Mouse (Mus musculus) forebrain, embryonic 16.5 days (tissue): ENCODE measurements at regions not wholly inside any gene's neighbourhood (a gene's known extent, or its start where the extent isn't known, plus 50 kb on each side); places are given as distances from the start of the nearest gene placed in this dataset.

Experiments used
- ATAC-seq: fragments of 200-750 bp; cut with Nextera tagmentation; 2 replicates; pipeline ENCODE4 v1.8.0; 2017; ENCODE audit warnings: mild to moderate bottlenecking, moderate library complexity
- H3K27ac ChIP-seq: fragments of 300-500 bp; sonication (generic); 2 replicates; pipeline ENCODE4 v1.5.1; 2014; ENCODE audit warnings: low read length, control low read depth
- H3K27me3 ChIP-seq: fragments of 300-500 bp; sonication (generic); replicated peaks from 2 replicates; pipeline ENCODE4 v1.6.1; 2014; ENCODE audit warnings: low read length; ENCODE audit not compliant: control insufficient read depth, insufficient read depth
- H3K36me3 ChIP-seq: fragments of 300-500 bp; sonication (generic); 2 replicates; pipeline ENCODE4 v1.6.1; 2014; ENCODE audit not compliant: control insufficient read depth, insufficient read depth
- H3K4me1 ChIP-seq: fragments of 300-500 bp; sonication (generic); replicated peaks from 2 replicates; pipeline ENCODE4 v1.6.1; 2014; ENCODE audit warnings: low read length; ENCODE audit not compliant: control insufficient read depth, insufficient read depth
- H3K4me2 ChIP-seq: fragments of 300-500 bp; sonication (generic); 2 replicates; pipeline ENCODE4 v1.6.1; 2014; ENCODE audit warnings: mild to moderate bottlenecking, low read length, control low read depth
- H3K4me3 ChIP-seq: fragments of 300-500 bp; sonication (generic); replicated peaks from 2 replicates; pipeline ENCODE4 v1.5.1; 2014; ENCODE audit warnings: mild to moderate bottlenecking, low read length, control low read depth
- H3K9ac ChIP-seq: fragments of 300-500 bp; sonication (generic); replicated peaks from 2 replicates; pipeline ENCODE4 v1.6.1; 2014; ENCODE audit warnings: low read depth, low read length, control low read depth
- H3K9me3 ChIP-seq: fragments of 300-500 bp; sonication (generic); 2 replicates; pipeline ENCODE4 v1.6.1; 2016; ENCODE audit warnings: low read length; ENCODE audit not compliant: control insufficient read depth
- WGBS: fragments of 180-500 bp; shearing (Covaris S2); extraction: QIAGEN DNeasy Blood & Tissue Kit; methylation state at CpG from one replicate; pipeline ENCODE4 v1.1.7; 2014; 5-methylcytosine and 5-hydroxymethylcytosine counted together

- WGBS, result 86% methylated on average over 8 of the region's 8 CpGs
Observed at GRCm38 (mm10) chr13:97418681-97419080, 177.8 kb downstream of the Enc1 start.

GRCm38 (mm10) chr13:97418081-97418480, 177.2 kb downstream of the Enc1 start:
- H3K4me1 ChIP-seq, result peaks cover 8% of the 10 kb centered on the region
- WGBS, result 83% methylated on average over 6 of the region's 6 CpGs
- H3K4me2 ChIP-seq, result no peak overlapping the region
- H3K27me3 ChIP-seq, result no peaks in the 10 kb centered on the region
- no peak overlapping the region for H3K9ac ChIP-seq
- no peak overlapping the region for H3K27ac ChIP-seq
- ATAC-seq, result no peak
- no peaks in the 10 kb centered on the region for H3K36me3 ChIP-seq
- no peaks in the 10 kb centered on the region for H3K9me3 ChIP-seq
- no peak overlapping the region for H3K4me3 ChIP-seq

More at GRCm38 (mm10) chr13:97418681-97419080, 177.8 kb downstream of the Enc1 start:
- Histone ChIP-seq H3K9ac (no peak overlapping the region), H3K27ac (no peak overlapping the region), H3K36me3 (no peaks in the 10 kb centered on the region), H3K27me3 (no peaks in the 10 kb centered on the region), H3K4me1 (peaks cover 13% of the 10 kb centered on the region), H3K9me3 (no peaks in the 10 kb centered on the region), H3K4me2 (no peak overlapping the region), H3K4me3 (no peak overlapping the region)
- ATAC-seq, result no peak

GRCm38 (mm10) chr13:97415927-97416709, 175.2 kb downstream of the Enc1 start:
- no peaks in the 10 kb centered on the region for H3K36me3 ChIP-seq
- no peak overlapping the region for H3K4me3 ChIP-seq
- H3K27ac ChIP-seq, result no peak overlapping the region
- H3K4me1 ChIP-seq, result peaks cover 4% of the 10 kb centered on the region
- H3K4me2 ChIP-seq, result no peak overlapping the region
- ATAC-seq, result 0 out of 2 replicates have a peak, but pooled peaks have one; percentile 15
- no peak overlapping the region for H3K9ac ChIP-seq
- WGBS, result 53% methylated on average over 10 of the region's 10 CpGs
- no peaks in the 10 kb centered on the region for H3K9me3 ChIP-seq
- no peaks in the 10 kb centered on the region for H3K27me3 ChIP-seq

GRCm38 (mm10) chr13:97415381-97415780, 174.5 kb downstream of the Enc1 start:
- H3K27ac ChIP-seq, result no peak overlapping the region
- H3K4me1 ChIP-seq, result peaks cover 11% of the 10 kb centered on the region
- H3K4me2 ChIP-seq, result no peak overlapping the region
- H3K36me3 ChIP-seq, result no peaks in the 10 kb centered on the region
- ATAC-seq, result no peak
- H3K9ac ChIP-seq, result no peak overlapping the region
- no peaks in the 10 kb centered on the region for H3K9me3 ChIP-seq
- no peak overlapping the region for H3K4me3 ChIP-seq
- WGBS, result 56% methylated on average over 2 of the region's 2 CpGs
- H3K27me3 ChIP-seq, result no peaks in the 10 kb centered on the region

- Histone ChIP-seq H3K36me3 (no peaks in the 10 kb centered on the region), H3K9me3 (no peaks in the 10 kb centered on the region), H3K27me3 (no peaks in the 10 kb centered on the region), H3K4me2 (no peak overlapping the region), H3K4me3 (no peak overlapping the region), H3K9ac (no peak overlapping the region), H3K27ac (no peak overlapping the region), H3K4me1 (peaks cover 38% of the 10 kb centered on the region)
- WGBS, result 86% methylated on average over 4 of the region's 4 CpGs
- ATAC-seq, result no peak
Observed at GRCm38 (mm10) chr13:97412151-97412550, 171.2 kb downstream of the Enc1 start.

- peak overlapping the region; percentile 56 for H3K27ac ChIP-seq
- H3K9ac ChIP-seq, result no peak overlapping the region
- H3K4me1 ChIP-seq, result peaks cover 43% of the 10 kb centered on the region
- no peaks in the 10 kb centered on the region for H3K9me3 ChIP-seq
- H3K36me3 ChIP-seq, result no peaks in the 10 kb centered on the region
- no peak for ATAC-seq
- WGBS, result 35% methylated on average over 9 of the region's 9 CpGs
- H3K27me3 ChIP-seq, result no peaks in the 10 kb centered on the region
- no peak overlapping the region for H3K4me2 ChIP-seq
- H3K4me3 ChIP-seq, result no peak overlapping the region
Observed at GRCm38 (mm10) chr13:97410550-97411201, 169.8 kb downstream of the Enc1 start.

- peak; percentile 55 for ATAC-seq
- H3K4me3 ChIP-seq, result no peak overlapping the region
- H3K36me3 ChIP-seq, result no peaks in the 10 kb centered on the region
- H3K27ac ChIP-seq, result peak overlapping the region; percentile 56
- no peak overlapping the region for H3K4me2 ChIP-seq
- WGBS, result 19% methylated on average over 6 of the region's 6 CpGs
- H3K9ac ChIP-seq, result no peak overlapping the region
- H3K9me3 ChIP-seq, result peaks cover 3% of the 10 kb centered on the region; the same call in 1 of the 2 replicates
- H3K4me1 ChIP-seq, result peaks cover 43% of the 10 kb centered on the region
- H3K27me3 ChIP-seq, result no peaks in the 10 kb centered on the region
Observed at GRCm38 (mm10) chr13:97409891-97410525, 169.1 kb downstream of the Enc1 start.

- 19% methylated on average over 8 of the region's 8 CpGs for WGBS
- Histone ChIP-seq H3K27me3 (no peaks in the 10 kb centered on the region), H3K9ac (no peak overlapping the region), H3K4me3 (no peak overlapping the region), H3K27ac (peak overlapping the region; percentile 46), H3K36me3 (no peaks in the 10 kb centered on the region), H3K4me1 (peaks cover 43% of the 10 kb centered on the region), H3K9me3 (peaks cover 4% of the 10 kb centered on the region; the same call in 1 of the 2 replicates), H3K4me2 (no peak overlapping the region)
- ATAC-seq, result peak; percentile 44
Observed at GRCm38 (mm10) chr13:97409291-97409780, 168.4 kb downstream of the Enc1 start.
